Mouse (Mus musculus): ENCODE data around the gene Tecpr2.

Tecpr2 gene

GRCm38 (mm10) chr12:110864008-110864407 lies 25.1 kb upstream of the Tecpr2 start:
- no peak for DNase-seq (ENCODE audit: low spot score)

GRCm38 (mm10) chr12:110865571-110865970 lies 23.5 kb upstream of the Tecpr2 start:
- DNase-seq (ENCODE audit: low spot score) = no peak

GRCm38 (mm10) chr12:110865989-110866388 lies 23.1 kb upstream of the Tecpr2 start:
- DNase-seq (ENCODE audit: low spot score) = no peak

GRCm38 (mm10) chr12:110870107-110870506 lies 19.0 kb upstream of the Tecpr2 start:
- DNase-seq (ENCODE audit: low spot score) = peak; percentile 48

- no peak for DNase-seq (ENCODE audit: low spot score)
Observed at GRCm38 (mm10) chr12:110871247-110871646, 17.8 kb upstream of the Tecpr2 start.

- no peak for DNase-seq (ENCODE audit: low spot score)
Observed at GRCm38 (mm10) chr12:110875351-110875750, 13.7 kb upstream of the Tecpr2 start.

GRCm38 (mm10) chr12:110882291-110882690 lies 6.8 kb upstream of the Tecpr2 start:
- DNase-seq (ENCODE audit: low spot score) = no peak

GRCm38 (mm10) chr12:110885251-110885650 lies 3.8 kb upstream of the Tecpr2 start:
- no peak for DNase-seq (ENCODE audit: low spot score)

GRCm38 (mm10) chr12:110888106-110888505 lies 958 bp upstream of the Tecpr2 start:
- DNase-seq (ENCODE audit: low spot score) = peak; percentile 13

- peak; percentile 37 for DNase-seq (ENCODE audit: low spot score)
Observed at GRCm38 (mm10) chr12:110888606-110889005, 458 bp upstream of the Tecpr2 start.

GRCm38 (mm10) chr12:110891887-110892286 lies 2.8 kb downstream of the Tecpr2 start:
- DNase-seq (ENCODE audit: low spot score) = no peak

GRCm38 (mm10) chr12:110902106-110902505 lies 13.0 kb downstream of the Tecpr2 start:
- no peak for DNase-seq (ENCODE audit: low spot score)

GRCm38 (mm10) chr12:110903536-110903935 lies 14.5 kb downstream of the Tecpr2 start:
- peak; percentile 48 for DNase-seq (ENCODE audit: low spot score)

GRCm38 (mm10) chr12:110907845-110908244 lies 18.8 kb downstream of the Tecpr2 start:
- DNase-seq (ENCODE audit: low spot score) = no peak

GRCm38 (mm10) chr12:110909962-110910361 lies 20.9 kb downstream of the Tecpr2 start:
- no peak for DNase-seq (ENCODE audit: low spot score)

- DNase-seq (ENCODE audit: low spot score) = no peak
Observed at GRCm38 (mm10) chr12:110915761-110916160, 26.7 kb downstream of the Tecpr2 start.

GRCm38 (mm10) chr12:110920254-110920653 lies 31.2 kb downstream of the Tecpr2 start:
- DNase-seq (ENCODE audit: low spot score) = no peak

- no peak for DNase-seq (ENCODE audit: low spot score)
Observed at GRCm38 (mm10) chr12:110921572-110921971, 32.5 kb downstream of the Tecpr2 start.

- DNase-seq (ENCODE audit: low spot score) = no peak
Observed at GRCm38 (mm10) chr12:110932820-110933219, 43.8 kb downstream of the Tecpr2 start.

- peak; percentile 78 for DNase-seq (ENCODE audit: low spot score)
Observed at GRCm38 (mm10) chr12:110935983-110936620, 47.0 kb downstream of the Tecpr2 start.

GRCm38 (mm10) chr12:110937496-110937895 lies 48.4 kb downstream of the Tecpr2 start:
- DNase-seq (ENCODE audit: low spot score) = no peak

GRCm38 (mm10) chr12:110939385-110939784 lies 50.3 kb downstream of the Tecpr2 start:
- no peak for DNase-seq (ENCODE audit: low spot score)

GRCm38 (mm10) chr12:110940869-110941268 lies 51.8 kb downstream of the Tecpr2 start:
- DNase-seq (ENCODE audit: low spot score) = no peak

- DNase-seq (ENCODE audit: low spot score) = no peak
Observed at GRCm38 (mm10) chr12:110946216-110946615, 57.2 kb downstream of the Tecpr2 start.
